Mouse (Mus musculus): ENCODE results near the gene Vmn2r26. TPM values are rescaled to one million over a fixed set of nuclear protein-coding genes. Genes with fewer than 3 reads are reported as not detected.
"Not testable (repeated sequence)": the region's sequence is repeated elsewhere in the genome, so short reads cannot be mapped to it uniquely, and the experiment has no call there.

The Vmn2r26 gene
- polyA plus RNA-seq (2012; rRNA removed) = not detected in 2 replicates

DNA sequence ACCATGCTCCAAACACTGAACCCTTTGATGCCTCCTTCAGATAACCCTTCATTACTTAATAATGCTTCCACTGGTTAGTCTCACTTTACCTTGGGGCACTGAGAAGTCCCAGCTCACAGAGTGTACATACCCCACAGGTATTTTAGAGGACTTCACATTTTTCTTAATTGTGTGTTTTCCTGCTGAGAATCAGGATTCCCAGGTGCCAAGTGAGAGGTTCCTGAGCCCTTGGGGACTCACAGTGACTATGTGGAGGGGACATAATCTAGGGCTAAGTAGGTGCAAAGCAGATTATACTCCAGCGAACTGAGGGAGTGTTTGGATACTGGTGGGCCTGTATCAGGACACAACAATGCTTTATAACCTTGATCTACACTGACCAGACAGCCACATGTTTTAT is at the start of gene Vmn2r26:
Vmn2r26 (plus strand) TSS at position 301 of the 400 bp plus-strand sequence.
- H3K27me3 ChIP-seq (replicated peaks; ENCODE audit: control insufficient read depth, insufficient read depth, low read length); H3K4me1 ChIP-seq (ENCODE audit: control insufficient read depth, insufficient read depth, low read length); H3K4me3 ChIP-seq (ENCODE audit: insufficient read depth, low read depth, low read length); DNase-seq; H3K27ac ChIP-seq (ENCODE audit: insufficient read depth, low read depth, low read length); H3K36me3 ChIP-seq (ENCODE audit: control insufficient read depth, insufficient read depth, low read length): not testable (repeated sequence)
- WGBS = 54% methylated on average over 1 of the region's 1 CpGs

DNA sequence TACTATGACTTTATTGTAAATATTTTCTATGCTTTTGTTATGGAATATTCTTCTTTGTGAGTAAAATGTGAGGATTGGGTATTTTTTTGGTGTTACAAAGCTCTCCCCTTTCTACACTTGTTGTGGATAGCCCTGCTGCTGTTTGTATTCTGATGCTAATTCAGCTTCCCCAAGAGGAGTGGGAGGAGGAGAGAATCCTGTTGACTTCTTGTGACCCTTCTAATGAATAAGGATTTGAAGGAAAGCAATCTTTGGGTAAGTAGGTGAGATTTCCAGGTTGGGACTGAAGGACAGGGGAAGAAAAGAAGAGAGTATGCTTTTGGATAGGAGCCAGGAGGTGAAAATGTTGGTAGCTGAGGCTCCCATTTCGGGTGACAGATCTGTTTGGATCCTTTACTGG is 3.5 kb upstream of the Vmn2r26 start:
- H3K36me3 ChIP-seq (ENCODE audit: control insufficient read depth, insufficient read depth, low read length) = no peaks in the 10 kb centered on the region
- no peak overlapping the region for H3K4me3 ChIP-seq (ENCODE audit: insufficient read depth, low read depth, low read length)
- no peak for DNase-seq
- no peaks in the 10 kb centered on the region for H3K4me1 ChIP-seq (ENCODE audit: control insufficient read depth, insufficient read depth, low read length)
- H3K27me3 ChIP-seq (replicated peaks; ENCODE audit: control insufficient read depth, insufficient read depth, low read length) = no peaks in the 10 kb centered on the region
- H3K27ac ChIP-seq (ENCODE audit: insufficient read depth, low read depth, low read length) = no peak overlapping the region
- no peak for TF ChIP-seq POLR2A (IDR thresholded peaks at IDR 0.05; ENCODE audit: low read depth, low read length)
- no peak for TF ChIP-seq CTCF (conservative IDR thresholded peaks at IDR 0.05; ENCODE audit: insufficient read depth, insufficient read length, low read depth, low read length)
- 52% methylated on average over 1 of the region's 1 CpGs for WGBS

DNA sequence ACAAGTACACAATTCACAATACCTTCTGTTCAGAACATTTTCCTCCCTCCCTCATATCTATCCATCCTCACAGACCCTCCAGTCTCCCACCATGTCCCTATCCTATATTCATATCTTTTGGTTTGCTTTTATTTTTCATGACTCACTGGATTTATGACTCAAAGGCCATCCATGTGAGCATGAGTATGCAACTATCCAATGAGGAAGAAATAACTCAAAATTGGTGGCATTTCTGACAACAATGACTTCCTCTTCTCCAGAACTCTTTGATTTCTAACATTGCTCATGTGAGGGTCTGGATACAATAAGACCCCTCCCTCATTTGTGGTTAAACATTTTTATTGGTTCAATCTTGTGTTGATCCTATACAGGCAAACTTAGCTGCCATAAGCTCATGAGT is 24.0 kb downstream of the Vmn2r26 start:
- no peak for DNase-seq
- TF ChIP-seq CTCF (conservative IDR thresholded peaks at IDR 0.05; ENCODE audit: insufficient read depth, insufficient read length, low read depth, low read length) (no peak), POLR2A (IDR thresholded peaks at IDR 0.05; ENCODE audit: low read depth, low read length) (no peak)
- no peak overlapping the region for H3K4me3 ChIP-seq (ENCODE audit: insufficient read depth, low read depth, low read length)
- H3K27ac ChIP-seq (ENCODE audit: insufficient read depth, low read depth, low read length) = no peak overlapping the region
- H3K27me3 ChIP-seq (replicated peaks; ENCODE audit: control insufficient read depth, insufficient read depth, low read length) = no peaks in the 10 kb centered on the region
- H3K4me1 ChIP-seq (ENCODE audit: control insufficient read depth, insufficient read depth, low read length) = no peaks in the 10 kb centered on the region
- no peaks in the 10 kb centered on the region for H3K36me3 ChIP-seq (ENCODE audit: control insufficient read depth, insufficient read depth, low read length)

DNA sequence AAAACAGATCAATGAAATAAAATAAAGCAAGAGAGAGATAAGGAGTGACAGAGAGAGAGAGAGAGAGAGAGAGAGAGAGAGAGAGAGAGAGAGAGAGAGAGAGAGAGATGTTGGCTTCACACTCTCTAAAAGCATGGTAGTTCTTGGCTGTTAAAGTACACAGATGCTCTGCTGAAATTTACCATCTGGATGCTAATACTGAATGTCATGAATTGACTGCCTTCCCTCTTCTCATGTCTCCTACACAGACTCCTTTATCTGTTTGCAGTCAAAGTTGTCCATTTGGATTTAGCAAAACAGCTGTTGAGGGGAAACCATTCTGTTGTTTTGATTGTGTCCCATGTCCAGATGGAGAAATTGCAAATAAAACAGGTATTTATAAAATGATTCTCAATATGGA is 29.2 kb downstream of the Vmn2r26 start:
- not testable (repeated sequence) for DNase-seq; H3K27me3 ChIP-seq (replicated peaks; ENCODE audit: control insufficient read depth, insufficient read depth, low read length); H3K4me3 ChIP-seq (ENCODE audit: insufficient read depth, low read depth, low read length); H3K36me3 ChIP-seq (ENCODE audit: control insufficient read depth, insufficient read depth, low read length); H3K4me1 ChIP-seq (ENCODE audit: control insufficient read depth, insufficient read depth, low read length); H3K27ac ChIP-seq (ENCODE audit: insufficient read depth, low read depth, low read length)

DNA sequence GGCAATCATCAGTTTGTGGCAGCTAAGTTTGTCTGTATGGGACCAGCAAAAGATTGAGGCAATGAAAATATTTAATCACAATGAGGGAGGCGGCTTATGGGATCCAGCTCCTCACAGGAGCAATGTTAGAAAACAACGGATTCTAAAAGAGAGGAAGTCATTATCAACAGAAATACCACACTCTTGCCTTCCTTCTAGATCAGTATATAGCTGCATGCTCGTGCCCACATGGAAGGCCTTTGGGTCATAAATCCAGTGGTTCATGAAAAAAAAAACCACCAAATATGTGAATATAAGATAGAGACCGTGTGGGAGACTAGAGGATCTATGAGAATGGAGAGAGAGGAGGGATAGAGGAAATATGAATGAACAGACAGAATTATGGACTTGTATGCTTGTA is 78.0 kb downstream of the Vmn2r26 start:
- TF ChIP-seq CTCF (conservative IDR thresholded peaks at IDR 0.05; ENCODE audit: insufficient read depth, insufficient read length, low read depth, low read length) (no peak), POLR2A (IDR thresholded peaks at IDR 0.05; ENCODE audit: low read depth, low read length) (no peak)
- DNase-seq = no peak
- Histone ChIP-seq H3K27me3 (replicated peaks; ENCODE audit: control insufficient read depth, insufficient read depth, low read length) (no peaks in the 10 kb centered on the region), H3K4me1 (ENCODE audit: control insufficient read depth, insufficient read depth, low read length) (no peaks in the 10 kb centered on the region), H3K36me3 (ENCODE audit: control insufficient read depth, insufficient read depth, low read length) (no peaks in the 10 kb centered on the region), H3K4me3 (ENCODE audit: insufficient read depth, low read depth, low read length) (no peak overlapping the region), H3K27ac (ENCODE audit: insufficient read depth, low read depth, low read length) (no peak overlapping the region)
- 67% methylated on average over 4 of the region's 4 CpGs for WGBS

Other genes starting within 250 kb of the Vmn2r26 start
- gene Vmn2r24, start 245.7 kb upstream of the Vmn2r26 start, polyA plus RNA-seq (2012; rRNA removed) = not detected in 2 replicates
- gene Vmn2r25, start 171.1 kb upstream of the Vmn2r26 start, polyA plus RNA-seq (2012; rRNA removed) = not detected in 2 replicates
- gene Vmn2r27, start 207.3 kb downstream of the Vmn2r26 start, polyA plus RNA-seq (2012; rRNA removed) = not detected in 2 replicates